Mouse (Mus musculus) cerebellum, adult 2 months (tissue): ENCODE results near the gene Olfr1472. TPM values are rescaled to one million over a fixed set of nuclear protein-coding genes. Genes with fewer than 3 reads are reported as not detected.
"Not testable (repeated sequence)": the region's sequence is repeated elsewhere in the genome, so short reads cannot be mapped to it uniquely, and the experiment has no call there.

Source experiments
- DNase-seq, 2 experiments: peaks; one replicate each; pipeline ENCODE4 v3.0.0; 2021
- H3K27ac ChIP-seq: fragments of 200-500 bp; 2 replicates; pipeline ENCODE4 v1.5.1; 2012; ENCODE audit warnings: low read length, control low read depth, inconsistent platforms; ENCODE audit not compliant: insufficient read depth
- H3K27me3 ChIP-seq: fragments of 200-500 bp; 2 replicates; pipeline ENCODE4 v1.6.1; 2012; ENCODE audit warnings: inconsistent platforms, mild to moderate bottlenecking, low read length, moderate library complexity; ENCODE audit not compliant: control insufficient read depth, insufficient read depth
- H3K4me1 ChIP-seq: fragments of 200-500 bp; 2 replicates; pipeline ENCODE4 v1.6.1; 2011; ENCODE audit warnings: low read length; ENCODE audit not compliant: control insufficient read depth, insufficient read depth
- H3K4me3 ChIP-seq: fragments of 200-500 bp; replicated peaks from 2 replicates; pipeline ENCODE3; 2011; ENCODE audit warnings: mild to moderate bottlenecking, low read depth, low read length, control low read depth; ENCODE audit not compliant: insufficient read depth
- CTCF ChIP-seq: fragments of 200-500 bp; IDR thresholded peaks from 2 replicates; pipeline ENCODE4 v1.5.1; 2011; ENCODE audit warnings: low read depth, mild to moderate bottlenecking, control low read depth, low read length, moderate library complexity, borderline replicate concordance; ENCODE audit not compliant: insufficient read depth
- POLR2A ChIP-seq: fragments of 200-500 bp; IDR thresholded peaks from 2 replicates; pipeline ENCODE4 v1.6.1; 2011; ENCODE audit warnings: low read length, control low read depth, borderline replicate concordance; ENCODE audit not compliant: insufficient read depth
- WGBS: fragments of 180-500 bp; shearing (Covaris S2); methylation state at CpG from one replicate; pipeline ENCODE4 v1.1.7; 2018; 5-methylcytosine and 5-hydroxymethylcytosine counted together
- polyA plus RNA-seq: library from polyadenylated mRNA; depleted of rRNA; stranded (reverse); fragments of >200 nt; gene quantifications from 2 replicates; pipeline ENCODE4 v1.2.3, GENCODE M21; 2012; rRNA removed

Olfr1472 gene
- not detected in 2 replicates for polyA plus RNA-seq

- no peak for TF ChIP-seq POLR2A
- TF ChIP-seq CTCF: no peak
- DNase-seq: no peak
- 58% methylated on average over 1 of the region's 1 CpGs for WGBS
- H3K4me1 ChIP-seq: no peaks in the 10 kb centered on the region
- no peaks in the 10 kb centered on the region for H3K27me3 ChIP-seq
- no peak within 1 kb of the TSS for H3K4me3 ChIP-seq
- H3K27ac ChIP-seq: no peak within 1 kb of the TSS
Measured at GRCm38 (mm10) chr19:13455986-13456385, at the start of gene Olfr1472. Olfr1472 (minus strand) TSS chr19:13456086.

- WGBS: 66% methylated on average over 3 of the region's 3 CpGs
- no peak within 1 kb of the TSS for H3K27ac ChIP-seq
- no peak within 1 kb of the TSS for H3K4me3 ChIP-seq
- DNase-seq: no peak
- H3K27me3 ChIP-seq: no peaks in the 10 kb centered on the region
- no peaks in the 10 kb centered on the region for H3K4me1 ChIP-seq
- TF ChIP-seq CTCF: no peak
- TF ChIP-seq POLR2A: no peak
Measured at GRCm38 (mm10) chr19:13500246-13500645, 44.4 kb upstream of the Olfr1472 start, which contains the start of gene Olfr1477. Olfr1477 (plus strand) TSS chr19:13500546.

GRCm38 (mm10) chr19:13480096-13480495, 24.2 kb upstream of the Olfr1472 start, which contains the start of gene Olfr1475:
Olfr1475 (minus strand) TSS chr19:13480196.
- Histone ChIP-seq H3K4me3 (no peak within 1 kb of the TSS), H3K27ac (no peak within 1 kb of the TSS), H3K27me3 (no peaks in the 10 kb centered on the region), H3K4me1 (no peaks in the 10 kb centered on the region)
- no peak for DNase-seq
- TF ChIP-seq POLR2A: no peak
- no peak for TF ChIP-seq CTCF

- DNase-seq, H3K27me3 ChIP-seq, H3K4me1 ChIP-seq, H3K4me3 ChIP-seq, H3K27ac ChIP-seq: not testable (repeated sequence)
- WGBS: 76% methylated on average over 4 of the region's 4 CpGs
Measured at GRCm38 (mm10) chr19:13469265-13469664, 13.4 kb upstream of the Olfr1472 start, which contains the start of gene Olfr1474. Olfr1474 (plus strand) TSS chr19:13469565.

GRCm38 (mm10) chr19:13443109-13443508, 12.8 kb downstream of the Olfr1472 start, which contains the start of gene Olfr1471:
Olfr1471 (plus strand) TSS chr19:13443409.
- DNase-seq, H3K27ac ChIP-seq, H3K4me1 ChIP-seq, H3K4me3 ChIP-seq, H3K27me3 ChIP-seq: not testable (repeated sequence)
- 54% methylated on average over 2 of the region's 2 CpGs for WGBS

- Histone ChIP-seq H3K4me1 (no peaks in the 10 kb centered on the region), H3K27ac (no peak within 1 kb of the TSS), H3K4me3 (no peak within 1 kb of the TSS), H3K27me3 (no peaks in the 10 kb centered on the region)
- 61% methylated on average over 2 of the region's 2 CpGs for WGBS
- no peak for DNase-seq
- TF ChIP-seq POLR2A (no peak), CTCF (no peak)
Measured at GRCm38 (mm10) chr19:13407549-13407948, 48.3 kb downstream of the Olfr1472 start, which contains the start of gene Olfr1469. Olfr1469 (plus strand) TSS chr19:13407849.

Other genes with a start within 250 kb of the Olfr1472 start
- not detected in 2 replicates for gene Olfr1463, start 224.8 kb downstream of the Olfr1472 start, polyA plus RNA-seq
- gene Olfr1465, start 140.5 kb downstream of the Olfr1472 start, polyA plus RNA-seq: not detected in 2 replicates
- gene Olfr1466, start 117.2 kb downstream of the Olfr1472 start, polyA plus RNA-seq: not detected in 2 replicates
- not detected in 2 replicates for gene Olfr1467, start 93.8 kb downstream of the Olfr1472 start, polyA plus RNA-seq
- not detected in 2 replicates for gene Olfr1469, start 48.2 kb downstream of the Olfr1472 start, polyA plus RNA-seq
- gene Olfr1471, start 12.7 kb downstream of the Olfr1472 start, polyA plus RNA-seq: not detected in 2 replicates
- not detected in 2 replicates for gene Olfr1474, start 13.5 kb upstream of the Olfr1472 start, polyA plus RNA-seq
- gene Olfr1475, start 24.1 kb upstream of the Olfr1472 start, polyA plus RNA-seq: not detected in 2 replicates
- gene Olfr1477, start 44.5 kb upstream of the Olfr1472 start, polyA plus RNA-seq: not detected in 2 replicates
- not detected in 2 replicates for gene Olfr1480, start 71.8 kb upstream of the Olfr1472 start, polyA plus RNA-seq
- not detected in 2 replicates for gene Olfr1484, start 127.4 kb upstream of the Olfr1472 start, polyA plus RNA-seq
- not detected in 2 replicates for gene Olfr1487, start 161.3 kb upstream of the Olfr1472 start, polyA plus RNA-seq
- not detected in 2 replicates for gene Olfr1489, start 175.5 kb upstream of the Olfr1472 start, polyA plus RNA-seq
- not detected in 2 replicates for gene Olfr1490, start 195.0 kb upstream of the Olfr1472 start, polyA plus RNA-seq
- not detected in 2 replicates for gene Olfr1491, start 241.2 kb upstream of the Olfr1472 start, polyA plus RNA-seq